In genomic region chr17:73009962-73010361, GRCm38 (mm10) we compare ENCODE assay signal across 9 mouse cellular contexts.
A peak's percentile ranks its signal among the peaks of the same experiment; 100 is the strongest.
DNase-seq lines count a peak whose midpoint lies in the region; ATAC-seq and TF ChIP-seq lines count a peak whose summit lies in the region.
"Had no signal": no experiment of that assay in that cellular context is flagged by ENCODE, and none has a peak within 500 bp of the region (broad histone marks: within the 10 kb centered on the region; RNA-seq: fewer than 3 reads in every experiment).

No protein-coding gene starts in this region.

- H3K4me3 ChIP-seq in hindbrain, postnatal 0 days (ENCODE audit: low read length) = no peak overlapping the region
- H3K4me3 ChIP-seq in hindbrain, embryonic 16.5 days (ENCODE audit: low read length) = no peak overlapping the region
- no peak overlapping the region for H3K4me3 ChIP-seq in forebrain, postnatal 0 days (ENCODE audit: low read depth, low read length)

- H3K27me3 ChIP-seq in hindbrain, postnatal 0 days (ENCODE audit: insufficient read depth, low read length) = no peaks in the 10 kb centered on the region
- H3K27me3 ChIP-seq in hindbrain, embryonic 16.5 days (replicated peaks; ENCODE audit: control insufficient read depth, insufficient read depth, low read length) = no peaks in the 10 kb centered on the region
- H3K27me3 ChIP-seq in forebrain, postnatal 0 days (ENCODE audit: insufficient read depth, low read length) = no peaks in the 10 kb centered on the region
- H3K27me3 ChIP-seq: Patski had no signal

- no peaks in the 10 kb centered on the region for H3K9me3 ChIP-seq in hindbrain, postnatal 0 days (ENCODE audit: low read length)
- no peaks in the 10 kb centered on the region for H3K9me3 ChIP-seq in hindbrain, embryonic 16.5 days (ENCODE audit: control insufficient read depth, low read length)
- no peaks in the 10 kb centered on the region for H3K9me3 ChIP-seq in forebrain, postnatal 0 days (ENCODE audit: low read length)

- no peaks in the 10 kb centered on the region for H3K36me3 ChIP-seq in hindbrain, postnatal 0 days (ENCODE audit: insufficient read depth, low read length)
- no peaks in the 10 kb centered on the region for H3K36me3 ChIP-seq in hindbrain, embryonic 16.5 days (ENCODE audit: control insufficient read depth, insufficient read depth, low read length)
- no peaks in the 10 kb centered on the region for H3K36me3 ChIP-seq in forebrain, postnatal 0 days (ENCODE audit: insufficient read depth)

- no peak overlapping the region for H3K4me2 ChIP-seq in hindbrain, postnatal 0 days (ENCODE audit: low read depth, low read length)
- H3K4me2 ChIP-seq in hindbrain, embryonic 16.5 days (ENCODE audit: low read length) = no peak overlapping the region
- no peak overlapping the region for H3K4me2 ChIP-seq in forebrain, postnatal 0 days (ENCODE audit: low read depth)

- H3K27ac ChIP-seq in hindbrain, postnatal 0 days = no peak overlapping the region
- no peak overlapping the region for H3K27ac ChIP-seq in hindbrain, embryonic 16.5 days (ENCODE audit: low read depth, low read length)
- H3K27ac ChIP-seq in forebrain, postnatal 0 days (ENCODE audit: low read depth, low read length) = no peak overlapping the region

- ATAC-seq in hindbrain, postnatal 0 days = no peak
- ATAC-seq in hindbrain, embryonic 16.5 days = no peak
- ATAC-seq in CD4-positive, CD25-positive, alpha-beta regulatory T cell, adult 4 months = peak; percentile 23
- ATAC-seq in forebrain, postnatal 0 days = no peak
- ATAC-seq: Patski had no signal

- WGBS in hindbrain, postnatal 0 days = 70% methylated on average over 4 of the region's 4 CpGs
- WGBS in hindbrain, embryonic 16.5 days = 76% methylated on average over 4 of the region's 4 CpGs
- 73% methylated on average over 4 of the region's 4 CpGs for WGBS in forebrain, postnatal 0 days

- DNase-seq in hindbrain, postnatal 0 days (ENCODE audit: low spot score) = peak; percentile 39
- peak; percentile 57 for DNase-seq in fibroblast of lung, adult 2 months (ENCODE audit: low read depth)
- DNase-seq in kidney, postnatal 36 days = peak; percentile 23 to 60
- no peak for DNase-seq in frontal cortex, postnatal 36 days (ENCODE audit: low spot score in 2 of 2)
- DNase-seq in forebrain, postnatal 0 days = no peak
- DNase-seq in right cerebral cortex, postnatal 25 days = no peak

- no peak for TF ChIP-seq CTCF in hindbrain, postnatal 0 days (IDR thresholded peaks at IDR 0.05; ENCODE audit: low read depth)
- no peak for TF ChIP-seq CTCF in forebrain, postnatal 0 days (IDR thresholded peaks at IDR 0.05; ENCODE audit: low read depth)

- H3K9ac ChIP-seq in hindbrain, postnatal 0 days (replicated peaks; ENCODE audit: low read length) = no peak overlapping the region
- no peak overlapping the region for H3K9ac ChIP-seq in hindbrain, embryonic 16.5 days (ENCODE audit: low read depth, low read length)
- H3K9ac ChIP-seq in forebrain, postnatal 0 days = no peak overlapping the region

- peaks cover 7% of the 10 kb centered on the region; the same call in 1 of the 2 replicates for H3K4me1 ChIP-seq in hindbrain, postnatal 0 days (ENCODE audit: insufficient read depth, low read length)
- peaks cover 3% of the 10 kb centered on the region for H3K4me1 ChIP-seq in hindbrain, embryonic 16.5 days (ENCODE audit: control insufficient read depth, insufficient read depth, low read depth, low read length)
- H3K4me1 ChIP-seq in forebrain, postnatal 0 days (ENCODE audit: insufficient read depth) = no peaks in the 10 kb centered on the region

Comparison
In these comparisons a context has a peak if more than half of its experiments do, and no peak if none do; other contexts are left out.
1. DNase-seq: peak in hindbrain, postnatal 0 days (single experiment), fibroblast of lung, adult 2 months (single experiment) and kidney, postnatal 36 days (2 of 2); none in frontal cortex, postnatal 36 days (0 of 2), forebrain, postnatal 0 days (single experiment) and right cerebral cortex, postnatal 25 days (single experiment).